Mouse (Mus musculus) cerebellum, adult 2 months (tissue): ENCODE measurements around the gene Enpp7.

Experiments used
- CTCF ChIP-seq: fragments of 200-500 bp; IDR thresholded peaks from 2 replicates; pipeline ENCODE4 v1.5.1; 2011; ENCODE audit warnings: low read depth, mild to moderate bottlenecking, control low read depth, low read length, moderate library complexity, borderline replicate concordance; ENCODE audit not compliant: insufficient read depth
- POLR2A ChIP-seq: fragments of 200-500 bp; IDR thresholded peaks from 2 replicates; pipeline ENCODE4 v1.6.1; 2011; ENCODE audit warnings: low read length, control low read depth, borderline replicate concordance; ENCODE audit not compliant: insufficient read depth

DNA sequence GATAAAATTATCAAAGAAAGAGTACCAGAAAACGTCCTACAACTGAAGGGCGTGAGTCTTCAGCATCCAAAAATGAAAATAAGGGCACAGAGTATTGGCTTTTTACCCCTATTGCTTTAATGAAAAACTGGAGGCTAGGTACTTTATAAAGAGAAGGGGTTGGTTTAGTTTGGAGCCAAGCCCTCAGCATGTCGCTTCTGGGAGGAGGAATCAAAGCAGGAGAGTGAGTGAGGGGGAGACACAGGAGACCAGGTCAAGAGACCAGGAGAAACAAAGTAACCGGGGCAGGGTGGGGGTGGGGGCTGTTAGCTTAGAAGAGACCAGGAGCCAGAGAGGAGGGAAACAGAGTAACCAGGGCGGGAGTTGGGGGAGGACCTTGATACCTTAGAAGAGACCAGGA, 46.7 kb upstream of the Enpp7 start:
- TF ChIP-seq CTCF = no peak
- no peak for TF ChIP-seq POLR2A
